In the genomic region with DNA sequence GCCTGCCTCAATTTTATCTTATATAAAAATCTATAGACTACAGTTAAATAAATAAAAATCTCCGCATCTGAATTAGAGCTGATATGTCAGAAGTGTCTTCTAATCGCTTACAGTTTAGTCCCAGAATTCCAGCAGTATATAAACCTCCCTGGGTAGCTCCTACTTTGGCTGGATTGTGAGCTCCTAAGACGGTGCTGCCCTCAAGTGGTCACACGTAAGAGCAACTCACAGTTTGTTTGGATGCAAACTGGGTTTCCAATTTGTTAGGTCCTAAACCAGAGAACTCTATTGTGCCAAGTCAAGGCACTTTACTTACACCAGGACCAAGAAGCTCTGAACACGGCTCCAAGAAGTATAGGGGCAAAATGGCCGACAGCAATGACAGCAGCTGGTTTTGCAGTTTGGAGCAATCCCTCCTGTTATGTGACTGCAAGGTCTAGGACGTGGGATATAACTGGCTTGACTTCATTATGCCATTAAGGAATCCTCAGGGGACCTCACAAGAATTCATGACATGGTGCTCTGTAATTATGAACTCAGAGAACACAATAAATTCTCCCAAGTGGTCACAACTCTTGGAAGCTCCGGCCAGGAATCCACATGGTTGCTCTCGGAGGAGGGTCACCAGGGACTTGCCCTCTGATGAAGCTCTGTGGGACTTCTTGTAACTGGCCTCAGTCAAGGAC, we compare ENCODE assay signal across 9 mouse cellular contexts.
A peak's percentile ranks its signal among the peaks of the same experiment; 100 is the strongest.
DNase-seq lines count a peak whose midpoint lies in the region; ATAC-seq and TF ChIP-seq lines count a peak whose summit lies in the region.
"Had no signal": no experiment of that assay in that cellular context is flagged by ENCODE, and none has a peak within 500 bp of the region (broad histone marks: within the 10 kb centered on the region; RNA-seq: fewer than 3 reads in every experiment).

No protein-coding gene starts in this region.

- WGBS in intestine, postnatal 0 days = 30% methylated on average over 9 of the region's 9 CpGs

- no peaks in the 10 kb centered on the region for H3K4me1 ChIP-seq in intestine, postnatal 0 days (replicated peaks; ENCODE audit: control insufficient read depth, insufficient read depth, low read length)

- POLR2A ChIA-PET in Patski (lab: Charles Lee) = interaction anchor here (0.5 to 1.5 kb wide), 4 partner anchors 11 to 170 kb away, joined by 3 read pairs; no protein-coding TSS in a partner anchor

- ATAC-seq in Patski = peak; percentile 70
- 0 out of 2 replicates have a peak, but pooled peaks have one; percentile 50 for ATAC-seq in intestine, postnatal 0 days
- no peak for ATAC-seq in erythroid progenitor cell, adult 5-6 weeks (replicated peaks; ENCODE audit: low FRiP score, poor library complexity, severe bottlenecking)

- DNase-seq in 3T3-L1 (ENCODE audit: low read depth, low spot score) (peak; percentile 92), Patski (ENCODE audit: low read depth, low spot score) (no peak)
- DNase-seq in embryo, embryonic 10 days (ENCODE audit: low spot score) = peak; percentile 85
- DNase-seq in gastrocnemius, postnatal 36 days = peak; percentile 43 to 51
- peak; percentile 51 for DNase-seq in left cerebral cortex, postnatal 4 days
- peak; percentile 21 for DNase-seq in neural tube, embryonic 10.5 days (ENCODE audit: extremely low spot score, low spot score)

- H3K27ac ChIP-seq in intestine, postnatal 0 days (ENCODE audit: low read depth, low read length) = no peak overlapping the region
- H3K27ac ChIP-seq: stomach, embryonic 15.5 days had no signal

- no peaks in the 10 kb centered on the region for H3K9me3 ChIP-seq in intestine, postnatal 0 days (ENCODE audit: control insufficient read depth)
- H3K9me3 ChIP-seq: stomach, embryonic 15.5 days had no signal

- CTCF ChIA-PET in Patski (lab: Charles Lee) = interaction anchor here (0.7 to 4.5 kb wide), 66 partner anchors 8 to 517 kb away, joined by 3 to 39 read pairs (median 5); partner anchors contain the start of genes 1810037I17Rik and Synpo2

- H3K27me3 ChIP-seq in Patski = no peaks in the 10 kb centered on the region
- no peaks in the 10 kb centered on the region for H3K27me3 ChIP-seq in intestine, postnatal 0 days (replicated peaks; ENCODE audit: control insufficient read depth, insufficient read depth, low read length)
- H3K27me3 ChIP-seq: stomach, embryonic 15.5 days had no signal

- in situ Hi-C loops in Patski (cut with MboI; ENCODE audit: low pct_unique_long_range_greater_than_20kb) = loop anchor here (10.0 kb wide), 1 partner anchor 514 kb away; no protein-coding TSS in a partner anchor

- peak; percentile 97 for TF ChIP-seq CTCF in Patski (IDR thresholded peaks at IDR 0.05)
- TF ChIP-seq CTCF in intestine, postnatal 0 days (IDR thresholded peaks at IDR 0.05; ENCODE audit: low read depth) = peak; percentile 87

- no peaks in the 10 kb centered on the region for H3K36me3 ChIP-seq in intestine, postnatal 0 days (ENCODE audit: control insufficient read depth, insufficient read depth)
- H3K36me3 ChIP-seq: stomach, embryonic 15.5 days had no signal

- no peak overlapping the region for H3K4me3 ChIP-seq in intestine, postnatal 0 days (ENCODE audit: low read depth, low read length)
- H3K4me3 ChIP-seq: stomach, embryonic 15.5 days had no signal

- H3K4me2 ChIP-seq in intestine, postnatal 0 days (replicated peaks; ENCODE audit: low read depth) = no peak overlapping the region
- H3K4me2 ChIP-seq: stomach, embryonic 15.5 days had no signal

- intact Hi-C loops in gastrocnemius, postnatal 36 days (cut with DNase I) = loop anchor here (2.0 kb wide), 3 partner anchors 44 to 218 kb away; no protein-coding TSS in a partner anchor
- intact Hi-C loops in left cerebral cortex, postnatal 4 days (cut with DNase I) = no loop called here

- H3K9ac ChIP-seq in intestine, postnatal 0 days (ENCODE audit: low read depth, low read length) = no peak overlapping the region
- H3K9ac ChIP-seq: stomach, embryonic 15.5 days had no signal
